Mouse (Mus musculus): Measurements from ENCODE around the gene Hnrnpa1.
A peak's percentile ranks its signal among the peaks of the same experiment; 100 is the strongest.

The Hnrnpa1 gene

GRCm38 (mm10) chr15:103240160-103241028 lies at the start of gene Hnrnpa1:
Hnrnpa1 (plus strand) TSS chr15:103240432.
- DNase-seq (ENCODE audit: low spot score), result peak; percentile 71

GRCm38 (mm10) chr15:103190531-103191462 lies 49.4 kb upstream of the Hnrnpa1 start:
- no peak for DNase-seq (ENCODE audit: low spot score)

- no peak for DNase-seq (ENCODE audit: low spot score)
Measured at GRCm38 (mm10) chr15:103193606-103194005, 46.6 kb upstream of the Hnrnpa1 start.

- no peak for DNase-seq (ENCODE audit: low spot score)
Measured at GRCm38 (mm10) chr15:103196835-103197234, 43.4 kb upstream of the Hnrnpa1 start.

- no peak for DNase-seq (ENCODE audit: low spot score)
Measured at GRCm38 (mm10) chr15:103197785-103198184, 42.4 kb upstream of the Hnrnpa1 start.

- DNase-seq (ENCODE audit: low spot score), result no peak
Measured at GRCm38 (mm10) chr15:103202088-103202793, 38.0 kb upstream of the Hnrnpa1 start.

GRCm38 (mm10) chr15:103205156-103205555 lies 35.1 kb upstream of the Hnrnpa1 start:
- DNase-seq (ENCODE audit: low spot score), result no peak

GRCm38 (mm10) chr15:103214149-103214548 lies 26.1 kb upstream of the Hnrnpa1 start:
- no peak for DNase-seq (ENCODE audit: low spot score)

- DNase-seq (ENCODE audit: low spot score), result peak; percentile 76
Measured at GRCm38 (mm10) chr15:103214971-103215907, 25.0 kb upstream of the Hnrnpa1 start.

- DNase-seq (ENCODE audit: low spot score), result no peak
Measured at GRCm38 (mm10) chr15:103216052-103216451, 24.2 kb upstream of the Hnrnpa1 start.

GRCm38 (mm10) chr15:103220785-103221184 lies 19.4 kb upstream of the Hnrnpa1 start:
- DNase-seq (ENCODE audit: low spot score), result no peak

GRCm38 (mm10) chr15:103221386-103221785 lies 18.8 kb upstream of the Hnrnpa1 start:
- no peak for DNase-seq (ENCODE audit: low spot score)

- no peak for DNase-seq (ENCODE audit: low spot score)
Measured at GRCm38 (mm10) chr15:103224161-103224560, 16.1 kb upstream of the Hnrnpa1 start.

GRCm38 (mm10) chr15:103227022-103227421 lies 13.2 kb upstream of the Hnrnpa1 start:
- DNase-seq (ENCODE audit: low spot score), result no peak

GRCm38 (mm10) chr15:103227572-103227971 lies 12.7 kb upstream of the Hnrnpa1 start:
- no peak for DNase-seq (ENCODE audit: low spot score)

- DNase-seq (ENCODE audit: low spot score), result no peak
Measured at GRCm38 (mm10) chr15:103228904-103229303, 11.3 kb upstream of the Hnrnpa1 start.

GRCm38 (mm10) chr15:103233119-103233518 lies 7.1 kb upstream of the Hnrnpa1 start:
- no peak for DNase-seq (ENCODE audit: low spot score)

- no peak for DNase-seq (ENCODE audit: low spot score)
Measured at GRCm38 (mm10) chr15:103237295-103237694, 2.9 kb upstream of the Hnrnpa1 start.

GRCm38 (mm10) chr15:103239130-103239684 lies 1.0 kb upstream of the Hnrnpa1 start:
- DNase-seq (ENCODE audit: low spot score), result peak; percentile 83

- peak; percentile 92 for DNase-seq (ENCODE audit: low spot score)
Measured at GRCm38 (mm10) chr15:103239685-103240159, 510 bp upstream of the Hnrnpa1 start, which contains the start of gene Cbx5. Cbx5 (minus strand) TSS chr15:103239816.

Data from urinary bladder, postnatal 25 days (tissue).